Mouse (Mus musculus) neural tube, postnatal 0 days (tissue): ENCODE results near the gene Taf11. TPM values are rescaled to one million over a fixed set of nuclear protein-coding genes. Genes with fewer than 3 reads are reported as not detected.

Experiments used
- polyA plus RNA-seq: library from polyadenylated mRNA; unstranded; fragments of >200 nt; fragmentation: Nextera tagmentation; extraction: Ambion mirVana; gene quantifications from 2 replicates; pipeline ENCODE4 v1.2.1, GENCODE M21; 2015

Taf11 gene
- polyA plus RNA-seq = 45.6 and 47.3 TPM in 2 replicates

GRCm38 (mm10) chr17:27909622-27910500 is at the start of gene Taf11:
Taf11 (minus strand) TSS chr17:27909844.

GRCm38 (mm10) chr17:27908888-27909621 is 589 bp downstream of the Taf11 start, which contains the start of gene Anks1:
Anks1 (plus strand) TSS chr17:27909306.

GRCm38 (mm10) chr17:27856265-27856797 is 53.3 kb downstream of the Taf11 start, which contains the start of gene Uhrf1bp1:
Uhrf1bp1 (plus strand) TSS chr17:27856441.

Other genes with a start within 250 kb of the Taf11 start
- 2.3 TPM in 2 replicates for gene Spdef, start 180.9 kb downstream of the Taf11 start, polyA plus RNA-seq
- 10.4 and 11.9 TPM in 2 replicates for gene D17Wsu92e, start 89.2 kb downstream of the Taf11 start, polyA plus RNA-seq
- gene Snrpc, start 71.7 kb downstream of the Taf11 start, polyA plus RNA-seq = 221 and 227 TPM in 2 replicates
- gene Uhrf1bp1, start 53.4 kb downstream of the Taf11 start, polyA plus RNA-seq = 4.3 and 5.7 TPM in 2 replicates
- 29.2 and 37.0 TPM in 2 replicates for gene Anks1, start 538 bp downstream of the Taf11 start, polyA plus RNA-seq
- gene Tcp11, start 170.8 kb upstream of the Taf11 start, polyA plus RNA-seq = 1.7 and 1.9 TPM in 2 replicates
- gene Scube3, start 232.3 kb upstream of the Taf11 start, polyA plus RNA-seq = 2.2 and 2.4 TPM in 2 replicates